Mouse (Mus musculus): ENCODE measurements around the gene Ebf1. TPM values are rescaled to one million over a fixed set of nuclear protein-coding genes. Genes with fewer than 3 reads are reported as not detected.

The Ebf1 gene
- polyA plus RNA-seq, 1 experiment from 2014 or later, result 61.7 TPM

DNA sequence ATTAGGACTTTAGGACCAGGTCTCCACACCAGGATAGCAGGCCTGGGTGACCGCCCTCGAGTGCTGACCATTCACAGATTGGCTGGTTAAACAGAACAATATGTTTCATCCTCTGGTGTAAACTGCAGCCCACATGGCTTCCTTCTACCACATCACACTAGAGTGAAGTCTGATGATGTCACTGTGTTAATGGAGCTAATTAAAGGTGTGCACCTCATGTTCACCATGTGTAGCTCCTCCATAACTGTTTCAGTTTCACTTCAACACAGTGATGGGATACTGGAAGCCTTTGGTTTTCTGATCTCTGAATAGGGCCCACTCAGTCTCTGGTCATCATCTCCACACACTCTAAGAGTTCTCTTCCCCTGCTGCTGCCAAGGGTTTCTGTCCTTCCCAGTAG is 158.4 kb downstream of the Ebf1 start:
- H3K27ac ChIP-seq (replicated peaks; ENCODE audit: low read depth, low read length), result no peak overlapping the region
- no peaks in the 10 kb centered on the region for H3K9me3 ChIP-seq (ENCODE audit: control insufficient read depth, low read length)
- no peak overlapping the region for H3K4me3 ChIP-seq (ENCODE audit: low read depth, low read length)
- no peak for DNase-seq (ENCODE audit: low spot score)
- WGBS, result 60% methylated on average over 2 of the region's 2 CpGs
- no peaks in the 10 kb centered on the region for H3K27me3 ChIP-seq (ENCODE audit: control insufficient read depth, insufficient read depth, low read length)
- H3K36me3 ChIP-seq (ENCODE audit: control insufficient read depth, insufficient read depth, low read length), result no peaks in the 10 kb centered on the region
- no peak overlapping the region for H3K9ac ChIP-seq (ENCODE audit: low read length)
- no peak overlapping the region for H3K4me2 ChIP-seq (ENCODE audit: low read depth, severe bottlenecking)
- no peak for ATAC-seq (ENCODE audit: insufficient number of reproducible peaks, low FRiP score, low TSS enrichment, low read depth)
- H3K4me1 ChIP-seq (ENCODE audit: control insufficient read depth, insufficient read depth, low read length), result no peaks in the 10 kb centered on the region

DNA sequence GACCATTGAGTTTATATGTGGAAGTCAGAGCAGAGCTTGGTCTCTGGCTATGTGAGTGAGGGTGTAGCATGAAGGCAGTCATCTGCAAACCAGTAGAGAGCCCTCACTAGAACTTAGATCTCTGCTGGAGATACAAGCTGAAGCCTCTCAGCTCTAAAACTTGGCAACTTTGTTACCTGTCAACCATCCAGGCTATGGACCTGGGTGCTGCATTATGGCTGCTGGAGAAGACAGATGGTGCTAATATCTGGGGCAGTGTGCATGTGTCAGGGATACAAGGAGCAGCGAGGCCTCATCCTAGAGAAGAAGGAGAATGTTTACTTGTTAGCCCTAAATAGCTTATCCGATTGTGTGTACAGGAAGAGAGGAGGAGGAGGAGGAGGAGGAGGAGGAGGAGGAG is 159.4 kb downstream of the Ebf1 start:
- Histone ChIP-seq H3K9ac (ENCODE audit: low read length) (no peak overlapping the region), H3K9me3 (ENCODE audit: control insufficient read depth, low read length) (no peaks in the 10 kb centered on the region), H3K27me3 (ENCODE audit: control insufficient read depth, insufficient read depth, low read length) (no peaks in the 10 kb centered on the region), H3K4me2 (ENCODE audit: low read depth, severe bottlenecking) (no peak overlapping the region), H3K36me3 (ENCODE audit: control insufficient read depth, insufficient read depth, low read length) (no peaks in the 10 kb centered on the region), H3K4me1 (ENCODE audit: control insufficient read depth, insufficient read depth, low read length) (no peaks in the 10 kb centered on the region), H3K4me3 (ENCODE audit: low read depth, low read length) (no peak overlapping the region), H3K27ac (replicated peaks; ENCODE audit: low read depth, low read length) (no peak overlapping the region)
- ATAC-seq (ENCODE audit: insufficient number of reproducible peaks, low FRiP score, low TSS enrichment, low read depth) (no peak), DNase-seq (ENCODE audit: low spot score) (no peak)
- 56% methylated on average over 1 of the region's 2 CpGs for WGBS

DNA sequence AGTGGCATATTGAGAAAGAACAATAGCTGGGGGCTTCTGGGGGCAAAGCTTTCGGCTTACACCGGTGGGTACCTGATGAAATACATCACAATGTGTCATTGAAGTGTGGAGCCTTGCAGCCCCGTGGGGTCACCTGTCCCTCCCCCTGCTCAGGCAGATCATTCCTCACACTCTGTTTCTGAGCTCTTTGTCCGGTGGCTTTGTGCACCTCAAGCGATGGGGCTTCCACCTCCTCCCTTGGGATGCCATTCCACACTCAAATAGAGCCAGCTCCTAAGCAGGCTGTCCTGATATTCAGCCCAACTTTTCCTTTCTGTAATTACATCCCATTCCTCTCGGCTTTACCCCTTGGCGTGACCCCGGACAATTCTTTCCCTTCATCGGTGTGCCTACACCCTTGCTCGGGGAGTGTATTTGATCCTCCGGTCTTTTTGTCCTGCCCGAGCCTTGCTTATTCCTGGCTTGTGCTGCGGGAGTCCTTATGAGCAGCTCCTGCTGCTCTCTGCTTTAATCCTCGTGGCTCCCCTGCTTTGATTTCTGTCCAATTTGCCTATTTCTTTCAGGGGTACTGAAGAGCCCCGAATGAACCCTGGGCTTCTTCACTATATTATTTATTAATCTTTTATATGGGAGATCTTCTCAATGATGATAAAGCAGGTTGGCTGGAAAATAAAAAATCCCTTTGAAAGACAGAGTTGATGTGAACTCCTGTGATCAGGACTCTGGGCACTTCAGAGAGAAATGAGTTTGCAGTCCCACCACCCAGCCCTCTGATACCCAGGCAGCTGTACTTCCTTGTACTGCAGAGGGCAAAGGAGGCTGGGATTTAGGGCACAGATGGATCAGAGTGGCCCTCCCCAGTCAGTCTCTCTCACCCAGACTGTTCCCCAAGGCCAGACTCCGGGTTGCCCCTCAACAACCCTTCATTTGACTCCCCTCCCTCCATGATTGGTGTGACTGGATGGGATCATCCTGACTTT is 160.5 kb downstream of the Ebf1 start:
- H3K9me3 ChIP-seq (ENCODE audit: control insufficient read depth, low read length), result no peaks in the 10 kb centered on the region
- no peak overlapping the region for H3K4me3 ChIP-seq (ENCODE audit: low read depth, low read length)
- ATAC-seq (ENCODE audit: insufficient number of reproducible peaks, low FRiP score, low TSS enrichment, low read depth) (no peak), DNase-seq (ENCODE audit: low spot score) (no peak)
- 69% methylated on average over 16 of the region's 16 CpGs for WGBS
- no peaks in the 10 kb centered on the region for H3K27me3 ChIP-seq (ENCODE audit: control insufficient read depth, insufficient read depth, low read length)
- no peak overlapping the region for H3K4me2 ChIP-seq (ENCODE audit: low read depth, severe bottlenecking)
- no peak overlapping the region for H3K9ac ChIP-seq (ENCODE audit: low read length)
- H3K4me1 ChIP-seq (ENCODE audit: control insufficient read depth, insufficient read depth, low read length), result no peaks in the 10 kb centered on the region
- H3K27ac ChIP-seq (replicated peaks; ENCODE audit: low read depth, low read length), result no peak overlapping the region
- H3K36me3 ChIP-seq (ENCODE audit: control insufficient read depth, insufficient read depth, low read length), result no peaks in the 10 kb centered on the region

DNA sequence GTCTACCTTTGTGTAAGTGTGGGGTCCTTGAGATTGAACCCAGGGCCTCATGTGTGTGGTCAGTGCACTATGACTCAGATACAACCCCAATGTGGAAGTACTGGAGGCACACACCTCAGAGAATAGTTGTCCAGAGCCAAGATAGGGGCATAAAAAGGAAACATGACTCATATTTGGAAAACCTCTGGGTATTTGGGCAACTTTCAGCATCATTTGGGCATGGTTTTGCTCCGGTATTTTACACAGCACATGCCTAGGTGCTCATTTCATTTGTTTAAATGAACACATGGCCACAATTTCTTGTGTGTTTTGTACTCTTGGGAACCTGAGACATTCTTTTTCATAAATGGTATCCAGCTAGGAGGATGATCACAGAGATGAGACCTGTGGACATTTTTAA is 161.9 kb downstream of the Ebf1 start:
- Histone ChIP-seq H3K9ac (ENCODE audit: low read length) (no peak overlapping the region), H3K4me3 (ENCODE audit: low read depth, low read length) (no peak overlapping the region), H3K36me3 (ENCODE audit: control insufficient read depth, insufficient read depth, low read length) (no peaks in the 10 kb centered on the region), H3K9me3 (ENCODE audit: control insufficient read depth, low read length) (no peaks in the 10 kb centered on the region), H3K27me3 (ENCODE audit: control insufficient read depth, insufficient read depth, low read length) (no peaks in the 10 kb centered on the region), H3K27ac (replicated peaks; ENCODE audit: low read depth, low read length) (no peak overlapping the region), H3K4me1 (ENCODE audit: control insufficient read depth, insufficient read depth, low read length) (no peaks in the 10 kb centered on the region), H3K4me2 (ENCODE audit: low read depth, severe bottlenecking) (no peak overlapping the region)
- DNase-seq (ENCODE audit: low spot score) (no peak), ATAC-seq (ENCODE audit: insufficient number of reproducible peaks, low FRiP score, low TSS enrichment, low read depth) (no peak)
- 85% methylated on average over 1 of the region's 1 CpGs for WGBS

- Histone ChIP-seq H3K4me2 (ENCODE audit: low read depth, severe bottlenecking) (no peak overlapping the region), H3K36me3 (ENCODE audit: control insufficient read depth, insufficient read depth, low read length) (no peaks in the 10 kb centered on the region), H3K27me3 (ENCODE audit: control insufficient read depth, insufficient read depth, low read length) (no peaks in the 10 kb centered on the region), H3K4me3 (ENCODE audit: low read depth, low read length) (no peak overlapping the region), H3K9ac (ENCODE audit: low read length) (no peak overlapping the region), H3K27ac (replicated peaks; ENCODE audit: low read depth, low read length) (no peak overlapping the region), H3K9me3 (ENCODE audit: control insufficient read depth, low read length) (no peaks in the 10 kb centered on the region), H3K4me1 (ENCODE audit: control insufficient read depth, insufficient read depth, low read length) (peaks cover 5% of the 10 kb centered on the region)
- WGBS, result 38% methylated on average over 14 of the region's 14 CpGs
- no peak for ATAC-seq (ENCODE audit: insufficient number of reproducible peaks, low FRiP score, low TSS enrichment, low read depth)
- no peak for DNase-seq (ENCODE audit: low spot score)
Measured at GRCm38 (mm10) chr11:44784255-44785029, 167.3 kb downstream of the Ebf1 start.

- Histone ChIP-seq H3K4me1 (ENCODE audit: control insufficient read depth, insufficient read depth, low read length) (peaks cover 5% of the 10 kb centered on the region), H3K27ac (replicated peaks; ENCODE audit: low read depth, low read length) (no peak overlapping the region), H3K27me3 (ENCODE audit: control insufficient read depth, insufficient read depth, low read length) (no peaks in the 10 kb centered on the region), H3K9ac (ENCODE audit: low read length) (no peak overlapping the region), H3K9me3 (ENCODE audit: control insufficient read depth, low read length) (no peaks in the 10 kb centered on the region), H3K4me2 (ENCODE audit: low read depth, severe bottlenecking) (no peak overlapping the region), H3K36me3 (ENCODE audit: control insufficient read depth, insufficient read depth, low read length) (no peaks in the 10 kb centered on the region), H3K4me3 (ENCODE audit: low read depth, low read length) (no peak overlapping the region)
- no peak for ATAC-seq (ENCODE audit: insufficient number of reproducible peaks, low FRiP score, low TSS enrichment, low read depth)
- WGBS, result 31% methylated on average over 7 of the region's 7 CpGs
- no peak for DNase-seq (ENCODE audit: low spot score)
Measured at GRCm38 (mm10) chr11:44785063-44785462, 167.9 kb downstream of the Ebf1 start.

DNA sequence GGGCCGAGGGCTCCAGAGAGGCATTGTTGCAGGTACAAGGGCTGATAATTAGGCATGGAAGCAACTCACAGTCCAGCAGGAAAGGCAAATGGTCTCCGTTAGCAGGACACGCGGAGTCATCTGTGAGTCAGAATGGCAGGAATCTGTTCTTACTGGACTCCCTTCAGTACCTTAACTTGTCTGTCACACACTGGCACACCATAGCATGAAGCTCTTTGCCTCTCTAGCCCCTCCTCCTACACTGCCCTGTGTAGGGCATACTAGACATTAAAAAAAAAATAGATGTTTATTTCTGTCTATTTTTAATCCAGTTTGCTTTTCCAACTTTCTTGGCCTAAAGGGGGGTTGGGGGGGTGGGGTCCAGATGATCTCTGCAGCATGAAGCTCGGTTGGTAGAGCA is 168.4 kb downstream of the Ebf1 start:
- 42% methylated on average over 5 of the region's 5 CpGs for WGBS
- DNase-seq (ENCODE audit: low spot score), result no peak
- no peak overlapping the region for H3K4me2 ChIP-seq (ENCODE audit: low read depth, severe bottlenecking)
- H3K36me3 ChIP-seq (ENCODE audit: control insufficient read depth, insufficient read depth, low read length), result no peaks in the 10 kb centered on the region
- H3K4me3 ChIP-seq (ENCODE audit: low read depth, low read length), result no peak overlapping the region
- H3K27ac ChIP-seq (replicated peaks; ENCODE audit: low read depth, low read length), result no peak overlapping the region
- no peak overlapping the region for H3K9ac ChIP-seq (ENCODE audit: low read length)
- H3K4me1 ChIP-seq (ENCODE audit: control insufficient read depth, insufficient read depth, low read length), result peaks cover 5% of the 10 kb centered on the region
- H3K27me3 ChIP-seq (ENCODE audit: control insufficient read depth, insufficient read depth, low read length), result no peaks in the 10 kb centered on the region
- no peak for ATAC-seq (ENCODE audit: insufficient number of reproducible peaks, low FRiP score, low TSS enrichment, low read depth)
- H3K9me3 ChIP-seq (ENCODE audit: control insufficient read depth, low read length), result no peaks in the 10 kb centered on the region

DNA sequence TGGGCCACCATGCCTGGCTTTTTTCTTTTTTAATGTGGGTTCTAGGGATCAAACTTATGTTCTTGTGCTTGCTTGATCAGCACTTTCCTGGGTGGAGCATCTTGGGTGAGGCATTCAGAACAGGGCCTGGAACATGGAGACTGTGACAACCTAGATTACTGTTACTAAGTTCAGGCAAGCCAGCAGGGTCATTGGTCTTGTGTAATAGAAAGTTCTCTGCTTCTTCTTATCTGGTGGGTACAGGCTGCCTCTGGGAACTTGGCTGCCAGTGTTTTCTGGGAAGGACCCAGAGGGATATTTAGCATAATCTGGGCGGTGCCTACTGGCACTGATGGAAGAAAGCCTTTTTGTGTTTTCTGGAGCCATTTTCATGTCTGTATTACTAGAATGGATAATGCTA is 170.9 kb downstream of the Ebf1 start:
- H3K9me3 ChIP-seq (ENCODE audit: control insufficient read depth, low read length), result no peaks in the 10 kb centered on the region
- ATAC-seq (ENCODE audit: insufficient number of reproducible peaks, low FRiP score, low TSS enrichment, low read depth) (no peak), DNase-seq (ENCODE audit: low spot score) (no peak)
- no peaks in the 10 kb centered on the region for H3K36me3 ChIP-seq (ENCODE audit: control insufficient read depth, insufficient read depth, low read length)
- H3K4me1 ChIP-seq (ENCODE audit: control insufficient read depth, insufficient read depth, low read length), result peaks cover 13% of the 10 kb centered on the region
- no peak overlapping the region for H3K4me3 ChIP-seq (ENCODE audit: low read depth, low read length)
- no peaks in the 10 kb centered on the region for H3K27me3 ChIP-seq (ENCODE audit: control insufficient read depth, insufficient read depth, low read length)
- H3K27ac ChIP-seq (replicated peaks; ENCODE audit: low read depth, low read length), result no peak overlapping the region
- no peak overlapping the region for H3K9ac ChIP-seq (ENCODE audit: low read length)
- WGBS, result 94% methylated on average over 1 of the region's 1 CpGs
- H3K4me2 ChIP-seq (ENCODE audit: low read depth, severe bottlenecking), result no peak overlapping the region

Measured in limb, embryonic 11.5 days (tissue).